11 mouse cellular contexts compared by ENCODE assay signal in the genomic region with DNA sequence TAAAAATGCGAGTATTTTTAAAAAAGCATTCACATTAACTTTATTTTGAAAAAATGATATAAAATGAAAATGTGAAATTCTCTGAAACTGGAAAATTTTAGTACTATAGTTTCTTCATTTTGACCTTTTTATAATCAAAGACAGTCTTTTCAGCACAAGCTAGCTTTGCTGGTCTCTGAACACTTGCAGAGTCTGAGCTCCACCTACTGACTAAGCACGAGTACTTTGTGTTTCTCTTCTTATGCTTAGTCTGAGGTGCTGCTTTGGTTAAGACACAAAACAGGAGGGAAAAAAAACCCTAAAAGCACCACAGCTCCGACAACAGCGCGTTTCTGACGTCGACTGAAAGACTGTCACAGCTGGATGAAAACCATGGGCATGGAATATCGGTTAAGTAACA.
DNase-seq lines count a peak whose midpoint lies in the region; ATAC-seq and TF ChIP-seq lines count a peak whose summit lies in the region.
"Had no signal": no experiment of that assay in that cellular context is flagged by ENCODE, and none has a peak within 500 bp of the region (broad histone marks: within the 10 kb centered on the region; RNA-seq: fewer than 3 reads in every experiment).

No protein-coding gene starts in this region.

- peak; percentile 12 for DNase-seq in heart, postnatal 4 days
- DNase-seq in heart, postnatal 25 days (ENCODE audit: low spot score), result no peak
- peak; percentile 44 for DNase-seq in lung, postnatal 10 days
- DNase-seq in lung, adult 18-20 months, result no peak
- no peak for DNase-seq in Patski (ENCODE audit: low read depth, low spot score)
- peak; percentile 11 for DNase-seq in retina, adult 2 months (ENCODE audit: low read depth, low spot score)
- DNase-seq in frontal cortex, postnatal 36 days (ENCODE audit: low spot score in 2 of 2), result no peak
- DNase-seq: right cerebral cortex, postnatal 14 days; thymus, adult 2 months had no signal

- in situ Hi-C loops in Patski (cut with MboI; ENCODE audit: low pct_unique_long_range_greater_than_20kb), result loop anchor here (5.0 kb wide), 1 partner anchor 220 kb away; no protein-coding TSS in a partner anchor

- ATAC-seq in Patski, result no peak

- TF ChIP-seq CTCF in Patski (IDR thresholded peaks at IDR 0.05), result peak; percentile 51

- CTCF ChIA-PET in Patski (lab: Charles Lee), result interaction anchor here (0.8 to 1.8 kb wide), 6 partner anchors 9 to 222 kb away, joined by 3 to 7 read pairs (median 4); no protein-coding TSS in a partner anchor

- intact Hi-C loops in heart, postnatal 25 days (cut with DNase I), result loop anchor here (2.0 to 5.0 kb wide), 2 partner anchors 85 to 218 kb away; no protein-coding TSS in a partner anchor

- H3K27me3 ChIP-seq in Patski, result no peaks in the 10 kb centered on the region
- H3K27me3 ChIP-seq: forebrain, embryonic 12.5 days; heart, embryonic 12.5 days had no signal

- POLR2A ChIA-PET in Patski (lab: Charles Lee), result no interaction called here

Comparison
In these comparisons a context has a peak if more than half of its experiments do, and no peak if none do; other contexts are left out.
1. DNase-seq: peak in heart, postnatal 4 days (single experiment), lung, postnatal 10 days (single experiment) and retina, adult 2 months (single experiment); none in heart, postnatal 25 days (single experiment), lung, adult 18-20 months (0 of 2), Patski (single experiment) and frontal cortex, postnatal 36 days (0 of 2).